Mouse (Mus musculus) naive thymus-derived CD4-positive, alpha-beta T cell, adult 2 months (primary cell): ENCODE data around the gene Endov.
A peak's percentile ranks its signal among the peaks of the same experiment; 100 is the strongest.

Experiments
- DNase-seq: peaks from one replicate; pipeline ENCODE4 v3.0.0-alpha.2; 2011; ENCODE audit warnings: low read depth

Gene Endov

DNA sequence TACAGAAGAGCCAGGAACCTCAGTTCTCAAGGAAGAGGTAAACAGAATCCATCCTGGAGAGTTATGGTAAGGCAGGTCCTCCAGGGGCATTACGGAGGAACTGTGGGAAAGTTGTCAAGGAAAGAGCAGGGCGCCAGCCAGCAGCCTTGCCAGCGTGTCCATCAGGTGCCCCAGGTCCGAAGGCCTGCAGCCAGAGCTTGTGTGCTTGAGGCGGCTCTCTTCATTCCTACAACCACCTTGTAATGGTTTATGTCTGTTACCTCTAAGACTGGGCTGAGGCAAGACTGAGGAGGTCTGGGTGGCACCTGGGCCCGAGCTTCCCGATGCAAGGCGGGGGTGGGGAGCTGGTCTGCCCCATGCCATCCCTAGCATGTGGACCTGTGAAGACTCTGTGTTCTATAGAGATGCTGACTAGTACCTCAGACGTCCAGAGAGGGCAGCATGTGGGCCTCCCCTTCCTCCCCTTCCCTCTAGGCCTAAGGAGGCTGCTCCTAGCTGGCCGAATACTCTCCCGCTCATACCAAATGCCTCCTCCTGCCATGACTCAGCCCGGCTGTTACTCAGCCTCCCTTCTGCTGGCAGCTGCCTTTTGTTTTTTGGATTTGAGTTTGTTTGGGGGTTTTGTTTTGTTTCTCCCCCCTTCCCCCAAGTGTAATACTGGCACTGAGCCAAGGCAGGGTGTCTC lies 25.7 kb downstream of the Endov start:
- no peak for DNase-seq

DNA sequence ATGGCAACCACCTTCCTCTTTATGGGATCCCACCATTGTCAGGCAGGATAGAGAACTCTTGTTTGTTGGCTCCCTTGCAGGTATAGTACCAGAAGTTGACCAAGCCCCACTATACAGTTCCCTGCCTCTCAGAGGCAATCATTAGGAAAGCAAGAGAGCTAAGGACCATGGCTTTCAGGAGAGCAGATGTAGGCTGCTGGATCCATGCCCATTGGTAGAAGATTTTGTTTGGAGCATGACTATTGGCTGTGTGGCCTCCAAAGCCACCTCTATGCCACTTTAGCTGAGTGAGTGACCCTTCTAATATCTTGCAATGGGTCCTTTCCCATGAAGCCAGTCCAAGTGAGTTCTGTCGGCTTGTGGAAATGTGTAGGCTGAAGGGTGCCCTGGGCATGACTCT lies 28.2 kb downstream of the Endov start:
- no peak for DNase-seq

DNA sequence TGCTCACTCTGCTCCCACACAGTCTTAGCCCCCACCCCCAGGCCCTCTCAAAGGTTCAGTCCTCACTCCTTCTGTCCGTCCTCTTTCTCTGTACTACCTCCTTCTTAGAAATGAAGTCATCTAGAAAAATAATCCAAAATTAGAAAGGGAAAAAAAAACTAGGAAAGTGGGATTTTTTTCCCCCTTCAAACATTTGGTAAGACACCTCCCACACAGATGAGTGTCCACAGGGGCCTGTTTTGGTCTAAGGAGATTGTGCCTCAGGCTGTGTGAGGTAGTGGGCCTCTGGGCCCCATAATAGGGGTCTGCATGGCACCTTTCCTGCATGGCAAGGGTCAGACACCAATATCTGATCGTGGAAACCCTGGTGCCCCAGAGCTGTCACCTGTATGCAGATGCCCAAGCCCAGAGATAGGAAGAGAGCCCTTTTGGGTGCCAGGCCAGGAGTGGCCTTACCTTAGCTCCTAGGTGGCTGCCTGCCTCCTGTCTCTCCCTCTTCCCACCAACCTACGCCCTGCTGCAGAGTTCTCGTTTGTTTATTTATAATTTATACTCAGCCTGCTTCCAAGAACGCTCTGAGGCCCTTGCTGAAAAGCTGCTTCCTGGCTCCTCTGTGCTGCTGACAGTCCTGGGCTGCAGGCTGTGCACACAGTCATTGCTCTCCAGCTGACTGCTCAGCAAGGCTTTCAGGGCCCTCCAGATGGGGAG lies 29.0 kb downstream of the Endov start:
- DNase-seq, result no peak

DNA sequence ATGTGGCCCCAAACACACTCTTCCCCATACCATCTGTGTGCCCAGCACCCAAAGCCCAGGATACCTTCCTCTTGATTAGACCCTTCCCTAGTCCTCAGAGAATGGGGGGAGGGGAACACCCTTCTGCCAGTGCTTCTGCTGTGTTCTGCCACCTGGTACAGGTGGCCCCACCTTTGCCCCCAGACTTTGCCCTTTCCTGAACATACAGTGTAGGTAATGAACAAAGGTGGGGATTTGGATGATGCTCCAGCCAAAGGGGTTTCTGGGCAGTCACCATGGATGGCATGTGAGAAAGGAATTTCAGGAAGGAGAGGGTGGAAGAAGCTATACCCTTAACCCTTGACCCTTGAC lies 29.5 kb downstream of the Endov start:
- no peak for DNase-seq

GRCm38 (mm10) chr11:119521920-119522710 lies 31.0 kb downstream of the Endov start:
- DNase-seq, result no peak

GRCm38 (mm10) chr11:119522779-119523178 lies 31.6 kb downstream of the Endov start:
- DNase-seq, result no peak

GRCm38 (mm10) chr11:119523392-119523791 lies 32.2 kb downstream of the Endov start:
- no peak for DNase-seq

DNA sequence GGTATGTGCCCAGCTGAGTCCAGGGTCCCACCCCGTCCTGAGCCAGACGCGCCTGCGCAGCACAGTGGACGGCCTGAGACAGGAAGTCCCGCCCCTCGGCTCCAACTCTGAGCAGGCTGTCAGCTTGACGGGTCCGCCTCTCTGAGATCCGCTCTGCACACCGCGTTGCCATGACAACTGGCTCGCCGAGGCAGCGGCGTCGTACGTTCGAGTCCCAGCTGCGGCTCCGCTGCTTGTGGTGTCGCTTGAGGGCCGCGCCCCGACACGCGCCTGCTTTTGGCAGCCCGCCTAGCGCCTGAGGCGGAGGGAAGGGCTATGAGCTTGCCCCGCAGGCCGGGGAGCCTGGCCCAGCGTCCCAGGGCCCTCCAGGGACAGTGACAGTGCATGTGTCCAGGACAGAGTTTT lies 33.4 kb downstream of the Endov start:
- DNase-seq, result peak; percentile 89

- DNase-seq, result no peak
Measured at GRCm38 (mm10) chr11:119526068-119526966, 35.2 kb downstream of the Endov start.

GRCm38 (mm10) chr11:119528930-119529329 lies 37.8 kb downstream of the Endov start:
- DNase-seq, result no peak

DNA sequence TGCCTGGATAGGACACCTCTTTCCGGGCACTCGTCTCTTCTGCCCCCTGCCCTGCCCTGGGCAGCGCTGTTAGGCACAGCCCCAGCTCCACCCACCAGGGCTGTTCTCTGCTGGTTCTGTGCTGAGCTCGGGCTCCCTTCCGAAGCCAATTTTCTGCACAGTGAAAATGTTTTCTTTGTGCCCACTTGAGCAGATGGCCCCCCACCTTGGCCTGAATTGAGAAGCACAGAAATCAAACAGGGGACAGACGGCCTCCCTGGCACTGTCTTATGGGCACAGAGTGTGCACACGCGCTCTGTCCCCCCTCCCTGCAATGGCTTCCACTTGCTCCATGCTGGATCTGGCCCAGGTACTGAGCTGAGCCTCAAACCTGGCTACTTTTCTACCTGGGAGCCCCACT lies 41.3 kb downstream of the Endov start:
- DNase-seq, result no peak

DNA sequence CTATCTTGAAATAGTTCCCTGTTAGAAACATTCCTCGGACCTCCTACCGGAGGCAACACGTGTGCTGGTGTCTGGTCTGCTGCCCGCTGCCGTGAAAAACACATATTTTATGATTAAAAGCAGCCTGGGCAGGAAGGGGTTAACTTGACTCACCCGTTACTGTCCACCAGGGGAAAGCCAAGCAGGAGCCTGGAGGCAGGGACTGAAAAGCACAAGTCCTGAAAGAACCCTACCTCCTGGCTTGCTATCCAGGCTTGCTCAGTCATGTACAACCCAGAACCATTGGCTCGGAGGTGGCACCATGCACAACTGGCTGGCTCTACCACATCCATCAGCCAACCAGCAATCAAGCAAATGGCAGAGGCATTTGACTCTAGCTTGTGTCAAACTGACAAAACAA lies 42.6 kb downstream of the Endov start:
- no peak for DNase-seq

DNA sequence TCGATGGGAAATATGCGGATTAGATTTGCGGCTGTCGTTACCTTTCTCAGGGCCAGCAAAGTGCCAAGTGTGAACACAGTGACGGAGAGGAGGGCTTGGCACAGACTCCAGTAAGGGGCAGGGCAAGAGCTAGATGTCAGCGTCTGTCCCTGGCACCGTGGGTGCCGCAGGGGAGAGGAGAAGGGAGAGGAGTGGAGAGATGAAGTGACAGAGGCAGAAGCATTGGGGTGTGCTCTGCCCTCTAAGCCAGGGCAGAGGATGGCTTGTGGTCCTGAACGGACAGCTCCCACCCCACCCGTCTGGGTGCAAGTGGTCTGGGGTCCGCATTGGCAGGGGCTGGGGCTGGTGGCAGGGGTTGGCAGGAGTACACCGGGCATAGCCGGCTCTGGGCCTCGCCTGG lies 48.8 kb downstream of the Endov start:
- DNase-seq, result no peak

GRCm38 (mm10) chr11:119540560-119540959 lies 49.4 kb downstream of the Endov start:
- no peak for DNase-seq

GRCm38 (mm10) chr11:119541082-119541481 lies 49.9 kb downstream of the Endov start:
- DNase-seq, result no peak

DNA sequence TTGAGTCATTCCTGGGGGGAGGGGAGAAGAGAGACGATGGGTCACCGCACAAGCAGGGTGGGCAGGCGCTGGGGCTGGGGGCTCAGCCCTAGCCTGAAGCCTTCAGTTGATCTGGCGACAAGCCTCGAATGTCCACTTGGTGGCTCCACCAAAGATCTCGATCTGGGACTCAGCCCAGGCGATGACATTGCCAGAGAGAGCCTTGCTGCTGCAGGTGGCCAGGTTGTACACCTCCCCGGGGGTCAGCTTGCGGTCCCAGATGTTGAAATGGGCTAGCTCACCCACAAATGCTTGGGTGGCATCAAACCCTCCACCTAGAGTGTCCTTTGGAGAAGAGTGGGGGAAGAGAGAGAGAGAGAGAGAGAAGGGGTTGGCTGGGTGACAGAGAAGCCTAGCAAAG lies 51.2 kb downstream of the Endov start:
- DNase-seq, result no peak

DNA sequence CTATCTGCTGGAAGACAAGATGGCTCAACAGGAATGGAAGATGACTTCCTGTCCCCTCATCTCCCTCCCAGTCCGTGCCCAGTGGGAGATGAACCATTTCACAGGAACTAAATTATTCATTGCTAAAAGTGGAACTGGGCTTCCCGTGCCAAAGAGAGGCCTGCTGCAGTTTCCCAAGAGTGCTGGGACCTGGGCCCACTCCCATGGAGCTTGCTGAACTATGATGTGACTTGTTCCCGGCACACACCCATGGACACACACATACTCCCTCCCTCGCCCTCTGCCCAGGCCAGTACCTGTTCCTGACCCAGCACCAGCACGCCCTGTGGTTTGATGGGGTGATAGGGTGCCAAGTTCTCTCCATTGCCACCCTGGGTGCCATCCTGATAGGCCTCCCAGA lies 51.7 kb downstream of the Endov start:
- DNase-seq, result no peak

DNA sequence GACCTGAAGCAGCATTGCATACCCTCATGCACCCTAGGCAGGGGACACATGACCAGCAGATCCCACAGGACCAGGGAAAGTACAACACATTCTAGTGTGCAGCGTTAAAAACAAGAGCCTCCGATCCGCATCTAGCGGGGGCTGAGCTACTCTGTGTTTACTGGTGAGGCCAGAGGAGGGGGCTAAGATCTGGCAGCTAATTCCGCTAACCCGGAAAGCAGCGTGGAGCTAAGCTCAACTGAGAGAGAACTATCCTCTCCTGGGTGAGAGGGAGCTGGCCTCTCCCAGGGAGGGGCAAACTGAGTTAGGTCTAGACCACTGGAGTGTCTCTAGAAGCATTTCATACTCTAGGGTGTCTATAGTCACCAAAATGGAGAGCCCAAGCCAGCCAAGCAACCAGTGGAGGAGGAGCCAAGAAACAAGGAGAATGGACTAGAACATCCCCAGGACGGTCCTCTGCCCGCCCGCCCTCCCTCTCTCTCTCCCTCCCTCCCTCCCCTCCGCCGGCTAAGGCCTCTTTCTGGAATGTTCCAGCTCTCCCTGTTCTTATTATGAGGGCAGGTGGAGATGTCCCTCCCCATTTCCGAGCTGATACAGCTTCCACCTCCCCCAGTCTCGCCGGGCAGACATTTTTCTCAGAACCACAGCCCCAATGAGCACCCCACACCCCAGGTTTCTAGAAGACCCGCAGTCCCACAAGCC lies 52.8 kb downstream of the Endov start:
- no peak for DNase-seq

GRCm38 (mm10) chr11:119544518-119545105 lies 53.5 kb downstream of the Endov start:
- no peak for DNase-seq

- DNase-seq, result no peak
Measured at GRCm38 (mm10) chr11:119545281-119545680, 54.1 kb downstream of the Endov start.
